Mouse (Mus musculus): ENCODE data around the gene Ruvbl2. TPM values are rescaled to one million over a fixed set of nuclear protein-coding genes. Genes with fewer than 3 reads are reported as not detected.

The Ruvbl2 gene
- polyA plus RNA-seq, 1 experiment = 244 TPM

DNA sequence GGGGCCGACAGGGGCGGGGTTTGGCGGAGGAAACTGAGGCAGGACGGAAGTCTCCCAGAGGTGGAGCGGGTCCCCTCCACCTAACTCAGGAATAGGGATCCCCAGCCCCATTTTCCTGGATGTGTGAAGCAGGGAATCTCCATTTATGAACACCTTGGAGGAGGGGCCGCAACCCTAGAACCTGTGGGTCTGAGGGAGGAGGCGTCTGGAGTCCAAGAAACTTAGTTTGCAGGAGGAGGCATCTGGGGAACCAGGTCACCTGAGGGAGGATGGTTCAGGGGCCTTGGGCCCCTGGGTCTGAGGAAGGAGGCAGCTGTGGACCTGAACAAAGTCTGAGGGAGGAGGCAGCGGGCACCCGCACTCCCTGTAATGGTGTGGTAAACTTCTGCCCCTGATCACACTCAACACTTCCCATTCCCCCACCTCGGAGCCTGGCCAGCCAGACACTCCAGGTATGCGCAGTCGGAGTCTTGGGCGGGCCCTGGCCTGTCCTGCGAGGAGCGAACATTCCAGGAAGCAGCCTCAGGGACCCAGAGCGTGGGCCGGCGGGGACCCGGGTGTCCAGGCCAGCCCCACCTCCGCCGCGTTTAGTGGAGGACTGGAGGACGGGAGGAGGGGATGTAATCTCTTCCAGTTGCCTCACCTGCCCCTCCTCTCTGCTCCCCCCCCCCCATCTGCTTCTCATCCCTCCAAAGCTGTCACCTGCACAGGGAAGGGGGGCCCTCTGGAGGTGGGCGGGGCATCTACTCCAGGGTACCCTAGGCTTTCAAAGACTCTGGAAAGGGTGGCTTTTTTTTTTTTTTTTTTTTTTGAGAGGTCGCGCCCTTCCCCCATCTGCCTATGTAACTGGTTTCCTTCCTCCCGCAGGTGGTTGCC is 23.8 kb downstream of the Ruvbl2 start:
- no peak for TF ChIP-seq GATA1 (IDR thresholded peaks at IDR 0.05; ENCODE audit: borderline replicate concordance, low read length)
- TF ChIP-seq FLI1 (IDR thresholded peaks at IDR 0.05; ENCODE audit: low read length) = no peak
- peaks cover 46% of the 10 kb centered on the region for H3K4me1 ChIP-seq
- peaks cover 95% of the 10 kb centered on the region for H3K27me3 ChIP-seq (replicated peaks)
- peak overlapping the region; percentile 89 for H3K4me3 ChIP-seq (replicated peaks)
- H3K9me3 ChIP-seq = no peaks in the 10 kb centered on the region
- no peaks in the 10 kb centered on the region for H3K36me3 ChIP-seq (replicated peaks; ENCODE audit: low read length)

DNA sequence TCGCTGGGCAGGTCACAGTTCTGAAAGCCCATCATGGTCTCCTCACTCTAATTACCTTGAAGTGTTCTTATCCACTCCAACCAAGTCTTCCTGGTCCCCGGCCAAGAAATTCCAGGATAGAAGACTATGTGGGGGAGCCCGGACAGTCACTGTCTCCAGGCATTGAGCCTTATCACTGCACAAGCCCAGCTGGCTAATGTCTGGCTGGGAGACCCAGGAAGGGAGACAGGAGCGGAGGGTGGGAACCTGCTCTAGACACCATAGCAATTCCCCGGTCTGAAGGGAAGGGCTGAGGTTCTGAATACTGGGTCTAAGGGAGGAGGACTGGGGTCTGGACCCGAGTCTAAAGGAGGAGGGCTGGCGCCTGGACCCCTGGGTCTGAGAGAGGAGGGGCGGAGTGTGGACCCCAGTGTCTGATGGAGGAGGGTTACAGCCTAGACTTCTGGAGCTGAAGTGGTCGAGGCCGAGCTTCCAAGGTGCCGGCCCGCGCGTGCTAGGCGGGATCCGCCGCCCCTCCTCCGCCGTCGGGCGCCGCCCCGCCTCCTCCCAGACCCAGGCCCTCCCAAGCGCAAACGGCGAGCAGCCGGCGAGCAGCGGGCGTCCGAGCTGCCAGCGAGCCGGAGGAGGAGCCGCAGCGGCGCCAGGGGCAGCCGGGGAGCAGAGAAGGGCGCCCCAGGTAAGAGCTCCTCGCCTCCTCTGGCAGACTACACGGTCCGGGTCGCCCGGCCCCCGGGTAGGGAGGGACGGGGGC is 24.6 kb downstream of the Ruvbl2 start, which contains the start of gene Ntf5:
TSS of gene Ntf5 (plus strand) at position 583 of the 751 bp plus-strand sequence.
- Histone ChIP-seq H3K27me3 (replicated peaks) (peaks cover 95% of the 10 kb centered on the region), H3K4me3 (replicated peaks) (peak within 1 kb of the TSS; percentile 89), H3K4me1 (peaks cover 45% of the 10 kb centered on the region), H3K9me3 (no peaks in the 10 kb centered on the region), H3K36me3 (replicated peaks; ENCODE audit: low read length) (no peaks in the 10 kb centered on the region)
- TF ChIP-seq FLI1 (IDR thresholded peaks at IDR 0.05; ENCODE audit: low read length) = no peak
- TF ChIP-seq GATA1 (IDR thresholded peaks at IDR 0.05; ENCODE audit: borderline replicate concordance, low read length) = no peak

DNA sequence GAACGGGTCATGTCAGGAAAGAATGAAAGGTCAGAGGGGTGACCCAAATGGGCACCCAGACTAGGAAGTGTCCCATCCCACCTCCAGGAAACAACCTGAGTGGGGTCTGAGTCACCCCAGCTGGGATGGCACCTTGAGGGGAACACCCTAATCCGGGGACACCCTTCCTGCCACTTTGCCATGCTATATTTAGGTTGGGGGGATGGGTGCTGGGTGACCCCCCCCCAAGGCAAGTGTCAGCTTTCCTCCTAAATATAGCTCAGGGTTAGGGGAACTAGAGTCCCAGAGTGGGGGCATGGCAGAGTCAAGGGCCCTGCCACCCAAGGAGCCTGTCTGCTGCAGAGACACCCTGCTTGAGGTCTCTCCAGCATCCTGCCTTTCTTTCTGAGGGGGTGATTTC is 25.5 kb downstream of the Ruvbl2 start:
- Histone ChIP-seq H3K27me3 (replicated peaks) (peaks cover 95% of the 10 kb centered on the region), H3K9me3 (no peaks in the 10 kb centered on the region; the same call in 1 of the 2 replicates), H3K4me1 (peaks cover 44% of the 10 kb centered on the region), H3K4me3 (replicated peaks) (no peak overlapping the region), H3K36me3 (replicated peaks; ENCODE audit: low read length) (no peaks in the 10 kb centered on the region)
- TF ChIP-seq FLI1 (IDR thresholded peaks at IDR 0.05; ENCODE audit: low read length) (no peak), GATA1 (IDR thresholded peaks at IDR 0.05; ENCODE audit: borderline replicate concordance, low read length) (no peak)

DNA sequence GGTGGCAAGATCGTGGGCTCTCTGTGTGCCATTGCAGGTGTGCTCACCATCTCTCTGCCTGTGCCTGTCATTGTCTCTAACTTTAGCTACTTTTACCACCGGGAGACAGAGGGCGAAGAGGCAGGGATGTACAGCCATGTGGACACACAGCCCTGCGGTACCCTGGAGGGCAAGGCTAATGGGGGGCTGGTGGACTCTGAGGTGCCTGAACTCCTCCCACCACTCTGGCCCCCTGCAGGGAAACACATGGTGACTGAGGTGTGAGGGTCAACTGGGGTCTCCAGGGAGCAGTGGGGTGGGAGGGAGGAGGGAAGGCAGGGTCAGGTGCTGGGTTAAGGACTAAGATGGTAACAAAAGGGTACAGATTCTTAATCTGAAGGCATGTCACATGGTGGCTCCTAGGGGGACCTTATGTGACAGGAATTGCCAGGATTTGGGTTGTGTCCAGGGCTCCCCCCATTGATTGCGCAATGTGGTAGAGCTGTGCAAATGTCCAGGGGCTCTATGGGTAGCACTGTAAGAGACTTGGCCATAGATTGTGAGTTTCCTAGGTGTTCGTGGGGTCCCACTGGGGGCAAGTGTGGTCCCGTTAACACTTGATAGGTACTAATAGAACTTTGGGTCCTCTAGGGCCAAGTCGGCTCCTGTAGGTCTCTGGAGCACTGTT is 28.3 kb downstream of the Ruvbl2 start:
- peaks cover 56% of the 10 kb centered on the region for H3K4me1 ChIP-seq
- TF ChIP-seq GATA1 (IDR thresholded peaks at IDR 0.05; ENCODE audit: borderline replicate concordance, low read length) (no peak), FLI1 (IDR thresholded peaks at IDR 0.05; ENCODE audit: low read length) (no peak)
- no peak overlapping the region for H3K4me3 ChIP-seq (replicated peaks)
- H3K9me3 ChIP-seq = no peaks in the 10 kb centered on the region; the same call in 1 of the 2 replicates
- H3K27me3 ChIP-seq (replicated peaks) = peaks cover 92% of the 10 kb centered on the region
- H3K36me3 ChIP-seq (replicated peaks; ENCODE audit: low read length) = no peaks in the 10 kb centered on the region

DNA sequence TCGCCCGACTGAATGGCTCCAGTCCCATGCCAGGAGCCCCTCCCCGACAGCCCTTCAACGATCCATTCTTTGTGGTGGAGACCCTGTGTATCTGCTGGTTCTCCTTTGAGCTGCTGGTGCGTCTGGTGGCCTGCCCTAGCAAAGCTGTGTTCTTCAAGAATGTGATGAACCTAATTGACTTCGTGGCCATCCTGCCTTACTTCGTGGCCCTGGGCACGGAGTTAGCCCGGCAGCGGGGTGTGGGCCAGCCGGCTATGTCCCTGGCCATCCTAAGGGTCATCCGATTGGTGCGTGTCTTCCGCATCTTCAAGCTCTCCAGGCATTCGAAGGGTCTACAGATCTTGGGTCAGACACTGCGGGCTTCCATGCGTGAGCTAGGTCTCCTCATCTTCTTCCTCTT is 28.9 kb downstream of the Ruvbl2 start:
- H3K4me1 ChIP-seq = peaks cover 49% of the 10 kb centered on the region

DNA sequence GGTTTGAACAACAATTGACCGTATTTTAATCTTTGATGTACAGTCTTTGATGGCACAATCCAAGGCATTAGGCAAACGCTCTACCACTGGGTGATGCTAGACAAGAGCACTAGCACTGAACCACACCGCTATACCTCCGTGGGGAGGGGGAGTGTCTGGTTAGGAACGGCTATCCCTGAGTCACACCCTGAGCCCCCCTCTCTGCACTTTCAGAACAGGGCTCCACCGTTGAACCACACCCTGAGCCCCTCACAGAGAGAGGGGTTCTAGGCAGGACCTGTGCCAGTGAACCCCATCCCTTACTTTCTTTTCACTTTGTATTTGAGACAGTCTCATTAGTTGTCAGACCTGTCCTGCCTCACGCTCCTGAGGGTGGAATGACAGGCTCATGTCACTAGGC is 29.5 kb downstream of the Ruvbl2 start:
- no peak for TF ChIP-seq FLI1 (IDR thresholded peaks at IDR 0.05; ENCODE audit: low read length)
- no peak for TF ChIP-seq GATA1 (IDR thresholded peaks at IDR 0.05; ENCODE audit: borderline replicate concordance, low read length)
- H3K36me3 ChIP-seq (replicated peaks; ENCODE audit: low read length) = no peaks in the 10 kb centered on the region
- no peak overlapping the region for H3K4me3 ChIP-seq (replicated peaks)
- H3K4me1 ChIP-seq = peaks cover 43% of the 10 kb centered on the region
- H3K27me3 ChIP-seq (replicated peaks) = peaks cover 79% of the 10 kb centered on the region
- H3K9me3 ChIP-seq = no peaks in the 10 kb centered on the region; the same call in 1 of the 2 replicates

More for the DNA sequence above, 28.9 kb downstream of the Ruvbl2 start:
- H3K27me3 ChIP-seq (replicated peaks) = peaks cover 85% of the 10 kb centered on the region
- TF ChIP-seq GATA1 (IDR thresholded peaks at IDR 0.05; ENCODE audit: borderline replicate concordance, low read length) = no peak
- no peak for TF ChIP-seq FLI1 (IDR thresholded peaks at IDR 0.05; ENCODE audit: low read length)
- no peaks in the 10 kb centered on the region for H3K36me3 ChIP-seq (replicated peaks; ENCODE audit: low read length)
- H3K4me3 ChIP-seq (replicated peaks) = no peak overlapping the region
- no peaks in the 10 kb centered on the region; the same call in 1 of the 2 replicates for H3K9me3 ChIP-seq

DNA sequence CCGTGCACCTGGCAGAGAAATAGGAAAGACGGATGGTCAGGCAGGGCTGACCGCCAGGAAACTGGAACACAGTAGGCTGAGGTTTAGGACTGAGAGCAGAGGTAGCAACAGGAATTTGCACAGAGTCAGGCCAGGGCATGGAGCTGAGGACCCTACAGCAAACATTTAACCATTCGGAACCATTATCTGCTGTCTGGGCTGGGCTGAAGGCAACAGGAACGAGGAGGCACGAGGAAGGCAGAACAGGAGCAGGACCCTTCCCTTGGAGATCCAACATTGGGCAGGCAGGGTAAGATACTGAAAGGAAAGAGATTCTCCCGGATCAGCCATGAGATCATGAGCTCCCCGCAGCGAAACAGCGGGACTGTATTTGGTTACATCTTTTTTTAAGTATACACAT is 30.1 kb downstream of the Ruvbl2 start:
- Histone ChIP-seq H3K4me1 (peaks cover 39% of the 10 kb centered on the region), H3K36me3 (replicated peaks; ENCODE audit: low read length) (no peaks in the 10 kb centered on the region), H3K27me3 (replicated peaks) (peaks cover 78% of the 10 kb centered on the region), H3K9me3 (no peaks in the 10 kb centered on the region; the same call in 1 of the 2 replicates), H3K4me3 (replicated peaks) (no peak overlapping the region)
- no peak for TF ChIP-seq GATA1 (IDR thresholded peaks at IDR 0.05; ENCODE audit: borderline replicate concordance, low read length)
- no peak for TF ChIP-seq FLI1 (IDR thresholded peaks at IDR 0.05; ENCODE audit: low read length)

DNA sequence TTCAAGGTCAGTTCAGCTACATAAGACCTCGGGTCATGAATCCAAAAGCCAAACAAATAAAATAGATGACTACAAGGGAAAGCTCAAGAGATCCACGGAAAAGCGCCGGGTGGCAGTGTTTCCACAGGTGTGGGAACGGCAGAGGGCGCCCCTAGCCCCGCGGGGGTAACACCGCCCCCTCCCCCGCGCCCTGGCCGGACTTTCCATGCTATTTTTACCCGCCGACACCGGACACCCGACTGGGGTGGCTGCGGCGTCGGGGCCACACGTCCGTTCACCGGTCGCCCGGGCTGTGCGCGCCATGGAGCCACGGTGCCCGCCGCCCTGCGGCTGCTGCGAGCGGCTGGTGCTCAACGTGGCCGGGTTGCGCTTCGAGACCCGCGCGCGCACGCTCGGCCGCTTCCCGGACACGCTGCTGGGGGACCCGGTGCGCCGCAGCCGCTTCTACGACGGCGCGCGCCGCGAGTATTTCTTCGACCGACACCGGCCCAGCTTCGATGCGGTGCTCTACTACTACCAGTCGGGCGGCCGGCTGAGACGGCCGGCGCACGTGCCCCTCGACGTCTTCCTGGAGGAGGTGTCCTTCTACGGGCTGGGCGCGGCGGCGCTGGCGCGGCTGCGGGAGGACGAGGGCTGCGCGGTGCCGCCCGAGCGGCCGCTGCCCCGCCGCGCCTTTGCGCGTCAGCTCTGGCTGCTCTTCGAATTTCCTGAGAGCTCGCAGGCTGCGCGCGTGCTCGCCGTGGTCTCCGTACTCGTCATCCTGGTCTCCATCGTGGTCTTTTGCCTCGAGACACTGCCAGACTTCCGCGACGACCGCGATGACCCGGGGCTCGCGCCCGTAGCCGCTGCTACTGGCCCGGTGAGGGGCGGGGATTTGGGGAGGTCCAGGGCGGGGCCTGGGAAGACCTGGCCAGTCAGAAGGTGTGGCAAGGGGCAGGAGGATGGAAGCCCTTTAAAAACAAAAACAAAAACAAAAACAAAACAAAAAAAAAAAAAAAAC is 31.4 kb downstream of the Ruvbl2 start:
- Histone ChIP-seq H3K27me3 (replicated peaks) (peaks cover 81% of the 10 kb centered on the region), H3K36me3 (replicated peaks; ENCODE audit: low read length) (no peaks in the 10 kb centered on the region), H3K9me3 (peaks cover 3% of the 10 kb centered on the region; the same call in 1 of the 2 replicates), H3K4me3 (replicated peaks) (peak overlapping the region; percentile 91), H3K4me1 (peaks cover 35% of the 10 kb centered on the region)
- TF ChIP-seq FLI1 (IDR thresholded peaks at IDR 0.05; ENCODE audit: low read length) (no peak), GATA1 (IDR thresholded peaks at IDR 0.05; ENCODE audit: borderline replicate concordance, low read length) (no peak)

Measured in megakaryocyte, embryonic 14.5 days (primary cell).